Mouse (Mus musculus): ENCODE measurements around the gene Pgam1.
"Not testable (repeated sequence)": the region's sequence is repeated elsewhere in the genome, so short reads cannot be mapped to it uniquely, and the experiment has no call there.

Pgam1 gene

DNA sequence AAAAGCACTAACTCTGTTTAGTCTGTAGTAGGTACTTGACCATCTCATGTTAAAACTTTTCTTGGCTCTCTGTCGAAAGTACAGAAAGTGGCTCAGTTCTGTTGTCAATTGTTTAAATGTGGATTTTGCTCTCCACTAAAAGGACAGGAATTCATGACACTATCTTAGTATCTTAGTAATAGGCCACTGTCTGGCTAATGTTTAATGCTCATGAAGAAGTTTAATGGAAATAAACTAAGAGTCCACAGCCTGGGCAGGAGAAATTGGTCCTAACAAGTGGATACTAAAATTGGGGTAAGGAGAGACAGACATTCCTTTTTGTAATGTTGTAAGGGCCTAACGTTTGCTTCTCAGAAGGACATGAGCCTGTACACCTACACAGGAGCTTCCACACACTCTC, 1.3 kb upstream of the Pgam1 start:
- in situ Hi-C loops (cut with MboI, MseI), result no loop called here

- in situ Hi-C loops (cut with MboI, MseI), result no loop called here
Observed at GRCm38 (mm10) chr19:41912121-41913080, 678 bp downstream of the Pgam1 start.

DNA sequence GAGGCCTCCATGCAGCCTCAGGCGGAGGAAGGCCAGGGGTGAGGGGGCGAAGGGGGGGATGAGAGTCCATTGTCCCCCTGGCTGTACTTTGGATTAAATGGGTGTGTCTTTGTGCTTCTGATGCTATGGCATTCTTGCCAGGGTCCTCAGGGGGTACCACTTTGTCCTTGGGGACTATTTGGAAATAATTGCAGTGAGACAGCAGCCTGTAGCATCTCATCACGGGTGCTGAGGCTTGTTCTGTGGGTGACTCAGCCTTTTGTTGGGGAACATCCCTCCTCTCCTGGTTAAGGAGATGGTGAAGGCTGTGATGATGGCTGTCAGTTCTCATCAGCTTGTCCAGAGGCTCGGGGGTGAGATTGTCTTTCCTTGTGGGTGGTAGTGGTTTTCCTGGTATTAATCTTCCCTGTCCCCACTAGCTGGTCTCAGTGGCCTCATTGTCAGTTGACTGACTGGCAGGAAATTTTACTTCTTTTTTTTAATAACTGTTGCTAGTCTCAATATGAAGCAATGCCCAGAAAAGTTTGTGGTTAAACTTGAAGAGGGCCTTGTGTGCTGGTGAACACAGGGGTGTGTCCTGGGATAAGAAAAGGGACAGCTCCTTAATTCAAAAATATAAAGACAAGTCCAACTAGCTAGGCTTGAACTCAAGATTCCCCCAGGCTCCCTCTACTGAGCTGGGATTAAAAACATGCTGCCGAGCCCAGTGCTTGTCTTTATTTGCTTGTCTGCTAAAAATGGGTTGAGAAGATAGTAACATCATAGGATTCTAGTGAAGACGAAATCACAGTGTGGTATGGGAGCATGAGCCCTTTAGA, 2.3 kb downstream of the Pgam1 start:
- in situ Hi-C loops (cut with MboI, MseI), result no loop called here

- in situ Hi-C loops (cut with MboI, MseI), result not testable (repeated sequence)
Observed at GRCm38 (mm10) chr19:41914592-41914882, 2.8 kb downstream of the Pgam1 start.

GRCm38 (mm10) chr19:41915294-41915693, 3.6 kb downstream of the Pgam1 start:
- in situ Hi-C loops (cut with MboI, MseI), result loop anchor here (5.0 kb wide), 1 partner anchor 52 kb away; no protein-coding TSS in a partner anchor

- in situ Hi-C loops (cut with MboI, MseI), result loop anchor here (5.0 kb wide), 1 partner anchor 50 kb away; no protein-coding TSS in a partner anchor
Observed at GRCm38 (mm10) chr19:41916853-41917252, 5.1 kb downstream of the Pgam1 start.

DNA sequence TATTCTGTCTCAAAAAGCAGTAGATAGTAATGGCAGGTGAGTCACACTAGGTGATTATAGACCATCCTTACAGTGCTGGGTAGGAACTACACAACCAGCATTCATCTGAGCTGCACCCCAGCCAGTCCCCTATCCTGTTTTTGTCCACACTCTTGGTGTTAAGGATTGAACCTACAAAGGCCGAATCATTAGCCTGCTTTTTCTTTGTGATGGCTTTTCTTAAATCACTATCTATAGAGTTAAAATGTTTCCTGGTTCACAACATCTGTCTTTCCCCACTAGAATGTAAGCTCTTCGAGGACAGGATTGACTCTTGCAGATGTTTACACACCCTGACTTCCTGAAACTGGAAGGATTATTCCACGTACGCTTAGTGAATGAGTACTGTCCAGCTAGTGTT, 7.7 kb downstream of the Pgam1 start:
- in situ Hi-C loops (cut with MboI, MseI), result loop anchor here (5.0 kb wide), 1 partner anchor 48 kb away; no protein-coding TSS in a partner anchor

DNA sequence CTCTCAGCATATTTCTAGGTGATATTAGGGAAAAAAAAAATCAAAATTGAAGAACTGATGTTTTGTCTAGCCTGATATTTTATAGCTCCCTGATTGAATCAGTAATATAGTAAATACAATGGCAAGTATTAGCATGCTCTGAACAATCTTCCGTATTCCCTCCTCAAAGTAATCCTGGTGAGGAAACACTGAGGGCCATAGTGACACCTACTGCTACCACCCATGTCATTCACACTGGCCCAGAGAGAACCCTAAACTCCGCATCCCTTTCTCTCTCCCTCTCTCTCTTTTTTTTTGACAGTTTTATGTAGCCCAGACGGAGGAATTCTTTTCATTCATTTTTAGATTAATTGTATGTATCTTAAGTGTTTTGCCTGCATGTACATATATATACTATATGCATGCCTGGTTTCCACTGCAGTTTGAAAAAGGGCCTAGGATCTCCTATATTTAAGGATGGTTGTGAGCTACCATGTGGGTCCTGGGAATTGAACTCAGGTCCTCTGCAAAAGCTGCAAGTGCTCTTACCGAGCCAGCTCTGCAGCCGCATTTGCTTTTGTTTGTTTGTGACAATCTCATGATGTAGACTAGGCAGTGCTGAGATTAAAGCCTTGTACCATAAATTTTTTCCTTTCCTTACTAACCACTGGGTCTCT, 8.8 kb downstream of the Pgam1 start:
- in situ Hi-C loops (cut with MboI, MseI), result no loop called here

GRCm38 (mm10) chr19:41932686-41933085, 21.0 kb downstream of the Pgam1 start:
- in situ Hi-C loops (cut with MboI, MseI), result no loop called here

- in situ Hi-C loops (cut with MboI, MseI), result no loop called here
Observed at GRCm38 (mm10) chr19:41933179-41934086, 21.7 kb downstream of the Pgam1 start, which contains the start of the genes Exosc1 and Zdhhc16. TSS of gene Exosc1 (minus strand) at chr19:41933423. TSS of gene Zdhhc16 (plus strand) at chr19:41933480.

DNA sequence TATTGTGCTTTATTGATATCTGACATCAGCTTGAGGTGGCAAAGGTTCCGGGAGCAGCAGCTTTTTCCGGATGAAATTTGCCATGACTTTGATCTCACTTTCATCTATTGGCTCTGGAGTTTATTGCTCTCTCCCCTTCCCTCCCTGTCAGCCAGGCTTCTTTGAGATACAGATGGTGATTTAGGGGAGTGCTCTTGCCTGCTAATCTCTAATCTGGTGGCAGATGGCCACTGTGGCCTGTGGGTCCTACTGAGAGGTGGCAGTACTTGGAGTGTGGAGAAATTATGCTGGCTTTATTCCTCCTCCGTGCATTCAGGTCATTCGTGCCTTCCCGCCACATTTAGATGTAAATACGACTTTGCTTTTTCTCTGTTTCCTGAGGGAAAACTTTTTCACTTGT, 22.4 kb downstream of the Pgam1 start:
- in situ Hi-C loops (cut with MboI, MseI), result no loop called here

DNA sequence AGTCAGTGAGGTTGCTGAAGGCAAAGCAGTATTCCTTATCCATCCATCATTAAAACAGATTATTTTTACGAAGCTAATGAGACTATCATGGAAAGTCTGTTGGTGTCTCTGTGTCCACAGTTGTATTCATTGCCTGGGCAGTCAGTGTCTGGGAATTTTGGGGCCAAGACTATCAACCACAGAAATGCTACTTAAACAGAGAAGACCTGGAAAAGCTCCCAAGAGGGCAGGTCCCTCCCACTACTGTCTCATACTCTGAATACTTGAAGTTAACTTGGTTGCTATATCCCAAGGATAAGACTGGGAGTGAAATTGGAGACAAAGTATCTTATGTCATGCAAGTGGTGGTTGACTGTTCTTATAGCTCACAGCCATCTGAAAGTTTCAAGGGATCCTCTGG, 24.2 kb downstream of the Pgam1 start:
- in situ Hi-C loops (cut with MboI, MseI), result no loop called here

GRCm38 (mm10) chr19:41938539-41938938, 26.8 kb downstream of the Pgam1 start:
- in situ Hi-C loops (cut with MboI, MseI), result no loop called here

DNA sequence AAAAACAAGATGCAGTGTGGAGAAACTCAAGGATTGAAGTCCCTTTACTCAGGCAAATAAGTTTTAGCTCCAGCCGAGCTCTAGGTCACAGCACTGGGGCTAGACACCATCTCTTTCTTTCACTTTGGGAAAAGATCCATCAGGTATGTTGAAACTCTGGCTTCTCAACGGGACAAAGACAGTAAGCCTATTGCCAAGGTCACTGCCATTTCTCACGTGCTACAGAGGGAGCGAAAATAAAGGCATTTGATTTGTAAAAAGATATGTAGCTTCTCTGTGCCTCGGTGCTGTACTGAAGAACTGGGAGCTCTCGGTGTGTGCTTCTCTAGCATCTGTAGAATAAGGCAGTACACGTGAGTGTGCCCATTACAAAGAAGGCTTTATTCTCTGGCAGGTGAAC, 32.1 kb downstream of the Pgam1 start:
- in situ Hi-C loops (cut with MboI, MseI), result no loop called here

DNA sequence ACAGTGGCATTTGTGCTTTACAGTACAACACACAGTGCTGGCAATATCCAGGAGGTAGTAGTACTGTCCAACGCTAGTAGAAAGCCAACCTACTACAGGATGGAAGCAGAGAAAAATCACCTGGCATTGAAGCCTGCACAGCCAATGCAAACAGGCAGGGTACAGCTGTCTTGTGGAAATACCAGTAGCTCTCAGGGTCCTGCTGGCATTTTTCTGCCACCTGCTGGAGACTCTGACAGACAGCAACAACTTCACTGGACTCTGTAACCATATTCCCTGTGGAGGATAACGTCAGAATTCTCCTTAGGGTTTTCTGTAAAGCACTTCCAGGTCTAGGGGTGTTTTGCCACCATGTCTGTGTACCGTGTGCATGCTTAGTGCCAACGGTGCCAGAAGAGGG, 40.6 kb downstream of the Pgam1 start:
- in situ Hi-C loops (cut with MboI, MseI), result no loop called here

DNA sequence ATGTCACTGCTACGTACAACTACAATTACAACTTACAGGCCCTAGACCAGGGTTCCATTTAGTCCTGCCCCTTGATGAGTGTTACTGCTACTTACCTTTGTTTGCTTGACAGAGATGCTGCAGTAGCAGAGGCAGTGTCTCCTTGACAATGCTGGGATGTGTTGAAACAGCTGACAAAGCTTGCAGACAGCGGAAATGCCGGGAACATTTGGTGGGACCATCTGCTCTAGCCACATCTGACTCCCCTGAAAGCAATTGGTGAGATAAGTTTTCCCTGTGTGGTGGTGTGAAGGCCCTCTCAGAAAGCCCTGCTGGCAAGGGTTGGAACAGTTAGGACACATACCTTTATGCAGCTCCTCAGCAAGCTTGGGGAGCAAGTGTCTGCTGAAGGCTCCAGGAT, 41.9 kb downstream of the Pgam1 start:
- in situ Hi-C loops (cut with MboI, MseI), result no loop called here

All from regulatory T cell (primary cell).